Mouse (Mus musculus) heart, adult 10 weeks (tissue): ENCODE results near the gene Gabbr1. TPM values are rescaled to one million over a fixed set of nuclear protein-coding genes. Genes with fewer than 3 reads are reported as not detected.

Experiments
- polyA plus RNA-seq: library from polyadenylated mRNA; stranded (reverse); fragments of 350-450 nt; fragmentation: Illumina TruSeq; extraction: RNeasy Lipid Tissue Mini Kit (QIAGEN cat#74804); gene quantifications from one replicate; pipeline ENCODE4 v1.2.3, GENCODE M21; 2014; ENCODE audit warnings: low read depth, low replicate concordance

The Gabbr1 gene
- polyA plus RNA-seq: 13.1 TPM

DNA sequence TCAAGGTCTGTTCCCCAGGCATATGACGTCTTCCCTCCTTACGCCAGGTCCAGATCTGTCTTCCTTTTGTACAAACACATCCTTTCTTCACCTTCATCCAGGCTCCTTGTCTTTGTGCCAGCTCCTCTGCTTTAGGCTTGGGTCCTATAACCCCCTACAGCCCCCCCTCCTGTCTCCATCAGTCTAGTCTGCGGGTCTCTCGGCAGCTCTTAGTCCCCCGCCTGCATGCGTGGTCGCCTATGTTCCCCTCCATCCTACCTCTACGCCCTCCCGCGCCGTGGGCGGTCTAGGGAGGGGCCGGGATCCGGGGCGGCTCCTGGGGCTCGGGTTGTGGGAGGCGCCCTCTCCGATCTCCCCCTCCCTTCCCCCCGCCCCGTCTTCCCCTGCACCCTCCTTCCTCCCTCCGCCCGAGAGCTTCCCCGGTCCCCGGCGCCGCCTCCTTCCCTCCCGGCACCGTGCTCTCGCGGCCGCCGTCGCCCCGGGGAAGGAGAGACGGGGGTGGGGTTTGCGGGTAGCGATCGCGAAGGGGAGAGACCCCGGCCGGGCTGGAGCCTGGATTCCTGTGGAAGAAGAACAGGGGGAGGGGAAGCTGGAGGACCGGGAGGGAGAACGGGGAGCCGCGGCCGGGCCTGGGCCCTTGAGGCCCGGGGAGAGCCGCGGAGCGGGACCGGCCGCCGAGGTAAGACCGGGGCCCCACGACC lies at the start of gene Gabbr1:
Gene Gabbr1, plus strand, starts transcription at position 356 of the 701 bp plus-strand sequence.

DNA sequence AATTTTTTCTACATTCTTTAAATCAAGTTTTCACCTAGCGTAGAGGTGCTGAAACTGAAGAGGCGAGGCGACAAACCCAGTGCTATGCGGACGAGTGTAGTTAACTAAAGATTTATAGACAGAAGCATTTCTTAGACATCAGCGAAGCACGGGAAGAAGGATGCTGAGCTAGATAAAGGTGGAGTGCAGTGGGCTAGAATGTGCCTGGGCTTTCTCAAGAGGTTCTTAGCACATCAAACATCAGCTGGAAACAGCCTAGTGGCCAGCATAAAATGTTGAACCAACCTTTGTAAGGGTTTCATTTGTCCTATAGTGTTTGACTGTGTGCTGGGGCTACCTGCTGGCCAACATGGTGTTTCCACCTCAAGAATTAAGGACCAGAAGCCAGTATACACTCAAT lies 44.9 kb upstream of the Gabbr1 start, which contains the start of gene Zfp57:
Gene Zfp57, plus strand, starts transcription at position 301 of the 400 bp plus-strand sequence.

DNA sequence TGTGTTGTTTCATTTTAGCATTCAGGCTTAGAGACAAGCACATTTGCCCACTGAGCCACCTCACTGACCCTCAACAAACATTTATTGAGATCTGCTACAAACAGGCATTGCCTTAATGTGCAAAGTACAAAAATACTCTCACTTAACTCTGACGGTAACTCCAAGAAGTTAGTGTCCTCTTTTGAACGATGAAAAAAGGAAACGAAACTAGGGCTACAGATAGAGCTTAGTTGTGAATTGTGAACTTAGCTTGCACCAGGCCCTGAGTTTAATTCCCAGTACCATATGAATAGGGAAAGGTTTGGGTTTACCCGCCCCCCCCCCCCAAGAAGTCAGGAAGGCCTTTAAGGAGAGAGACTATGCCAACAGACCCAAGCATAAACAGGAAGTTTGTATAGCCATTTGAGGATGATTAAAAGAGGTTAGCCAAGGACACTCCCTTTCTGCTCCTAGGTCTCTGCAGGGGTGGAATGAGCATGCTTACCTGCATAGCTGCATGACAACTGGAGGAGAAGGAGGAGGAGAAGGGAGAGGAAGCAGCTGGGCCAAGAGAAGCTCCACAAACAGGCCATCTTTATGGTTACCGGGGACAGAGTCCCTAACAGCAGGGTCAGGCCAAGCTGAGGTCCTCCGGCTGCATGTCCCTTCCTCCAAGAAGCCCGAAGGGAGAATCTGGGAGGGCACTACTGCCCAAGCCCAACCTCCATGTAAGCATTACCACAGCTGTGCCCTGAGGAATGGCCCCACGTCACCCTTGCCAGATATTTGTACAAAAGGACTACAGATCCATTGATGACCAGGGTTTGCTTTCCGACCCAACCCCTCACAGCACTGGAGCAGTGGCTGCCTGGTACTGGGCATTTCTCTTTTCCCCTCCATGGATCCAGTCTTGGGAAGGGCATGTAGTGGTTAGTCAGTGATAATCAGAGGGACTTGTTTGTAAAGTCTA lies 22.9 kb upstream of the Gabbr1 start, which contains the start of gene Mog:
Gene Mog, minus strand, starts transcription at position 771 of the 949 bp plus-strand sequence.

DNA sequence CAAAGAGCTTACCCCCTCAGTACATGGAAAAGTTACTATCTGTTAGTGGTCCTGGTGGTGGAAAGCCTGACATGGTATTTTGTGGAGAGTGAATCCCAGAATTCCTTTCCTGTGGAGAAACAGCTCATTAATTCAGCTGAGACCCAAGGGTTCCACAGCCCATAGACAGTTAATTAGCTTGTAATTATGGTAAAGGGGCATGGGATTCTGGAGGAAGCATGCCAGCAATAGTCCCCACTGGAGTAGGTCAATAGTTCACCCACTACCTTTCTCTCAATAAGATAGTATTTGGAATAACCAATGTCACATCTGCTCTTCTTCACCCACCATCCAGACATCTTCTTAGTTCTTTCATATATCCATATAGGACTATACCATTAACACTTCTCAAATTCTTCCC lies 42.6 kb downstream of the Gabbr1 start, which contains the start of gene Olfr90:
Gene Olfr90, minus strand, starts transcription at position 101 of the 400 bp plus-strand sequence.

DNA sequence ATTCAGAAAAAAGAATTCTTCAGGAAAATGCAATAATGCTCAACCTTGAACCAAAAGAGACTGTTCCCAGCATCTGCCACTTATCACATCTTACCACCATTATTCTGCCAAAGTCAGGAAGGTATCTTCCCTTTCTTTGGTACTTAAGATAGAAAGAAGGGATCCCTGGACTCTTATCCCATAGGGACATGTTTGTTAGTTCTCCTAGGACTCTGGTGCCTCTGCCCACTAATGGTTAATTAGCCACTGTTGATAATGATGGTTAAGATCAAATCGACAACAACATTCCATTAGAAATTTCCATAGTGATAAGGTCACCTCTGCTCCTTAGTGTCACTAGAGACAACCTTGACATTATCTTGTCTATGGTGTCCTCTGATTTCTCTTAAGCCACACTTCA lies 52.4 kb downstream of the Gabbr1 start, which contains the start of gene Olfr91:
Gene Olfr91, minus strand, starts transcription at position 101 of the 400 bp plus-strand sequence.

DNA sequence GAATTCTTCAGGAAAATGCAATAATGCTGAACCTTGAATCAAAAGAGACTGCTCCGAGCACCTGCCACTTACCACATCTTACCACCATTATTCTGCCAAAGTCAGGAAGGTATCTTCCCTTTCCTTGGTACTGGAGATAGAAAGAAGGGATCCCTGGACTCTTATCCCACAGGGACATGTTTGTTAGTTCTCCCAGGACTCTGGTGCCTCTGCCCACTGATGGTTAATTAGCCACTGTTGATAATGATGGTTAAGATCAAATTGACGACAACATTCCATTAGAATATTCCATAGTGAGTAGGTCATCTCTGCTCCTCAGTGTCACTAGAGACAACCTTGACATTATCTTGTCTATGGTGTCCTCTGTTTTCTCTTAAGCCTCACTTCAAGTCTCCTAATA lies 74.2 kb downstream of the Gabbr1 start, which contains the start of gene Olfr92:
Gene Olfr92, minus strand, starts transcription at position 101 of the 400 bp plus-strand sequence.

Other genes with a start within 250 kb of the Gabbr1 start
- not detected for gene H2-M10.6, start 233.8 kb upstream of the Gabbr1 start, polyA plus RNA-seq
- gene Trim26, start 208.8 kb upstream of the Gabbr1 start, polyA plus RNA-seq: 19.2 TPM
- not detected for gene Trim15, start 178.8 kb upstream of the Gabbr1 start, polyA plus RNA-seq
- 0.18 TPM for gene Trim10, start 176.4 kb upstream of the Gabbr1 start, polyA plus RNA-seq
- 0.29 TPM for gene Trim40, start 155.8 kb upstream of the Gabbr1 start, polyA plus RNA-seq
- not detected for gene Trim31, start 147.8 kb upstream of the Gabbr1 start, polyA plus RNA-seq
- 0.52 TPM for gene Rnf39, start 103.0 kb upstream of the Gabbr1 start, polyA plus RNA-seq
- gene Ppp1r11, start 94.2 kb upstream of the Gabbr1 start, polyA plus RNA-seq: 96.5 TPM
- 44.0 TPM for gene Znrd1, start 87.4 kb upstream of the Gabbr1 start, polyA plus RNA-seq
- gene Znrd1as, start 87.4 kb upstream of the Gabbr1 start, polyA plus RNA-seq: 29.8 TPM
- gene 2410137M14Rik, start 64.7 kb upstream of the Gabbr1 start, polyA plus RNA-seq: 1.2 TPM
- 0.55 TPM for gene H2-M5, start 56.4 kb upstream of the Gabbr1 start, polyA plus RNA-seq
- 3.7 TPM for gene Zfp57, start 44.8 kb upstream of the Gabbr1 start, polyA plus RNA-seq
- gene Mog, start 22.6 kb upstream of the Gabbr1 start, polyA plus RNA-seq: not detected
- not detected for gene Olfr90, start 42.5 kb downstream of the Gabbr1 start, polyA plus RNA-seq
- gene Olfr91, start 52.3 kb downstream of the Gabbr1 start, polyA plus RNA-seq: not detected
- gene Olfr92, start 74.1 kb downstream of the Gabbr1 start, polyA plus RNA-seq: not detected
- gene Olfr93, start 115.5 kb downstream of the Gabbr1 start, polyA plus RNA-seq: not detected
- gene Ubd, start 147.9 kb downstream of the Gabbr1 start, polyA plus RNA-seq: not detected
- not detected for gene Olfr94, start 155.0 kb downstream of the Gabbr1 start, polyA plus RNA-seq
- gene Olfr95, start 167.2 kb downstream of the Gabbr1 start, polyA plus RNA-seq: not detected
- not detected for gene Olfr96, start 174.2 kb downstream of the Gabbr1 start, polyA plus RNA-seq
- gene Olfr97, start 191.4 kb downstream of the Gabbr1 start, polyA plus RNA-seq: not detected
- not detected for gene Olfr98, start 217.8 kb downstream of the Gabbr1 start, polyA plus RNA-seq
- 6.0 TPM for gene H2-M3, start 224.3 kb downstream of the Gabbr1 start, polyA plus RNA-seq
- gene Olfr99, start 237.5 kb downstream of the Gabbr1 start, polyA plus RNA-seq: not detected